Mouse (Mus musculus) hindbrain, embryonic 15.5 days (tissue): Measurements from ENCODE around the gene Atp6v1e1. TPM values are rescaled to one million over a fixed set of nuclear protein-coding genes. Genes with fewer than 3 reads are reported as not detected.
"Not testable (repeated sequence)": the region's sequence is repeated elsewhere in the genome, so short reads cannot be mapped to it uniquely, and the experiment has no call there.

Experiments
- ATAC-seq: fragments of 200-750 bp; cut with Nextera tagmentation; 2 replicates; pipeline ENCODE4 v1.8.0; 2017; ENCODE audit warnings: low read depth, moderate number of reproducible peaks, moderate TSS enrichment; ENCODE audit not compliant: low FRiP score
- H3K27ac ChIP-seq: fragments of 300-500 bp; sonication (generic); replicated peaks from 2 replicates; pipeline ENCODE4 v1.5.1; 2015; ENCODE audit warnings: mild to moderate bottlenecking, inconsistent platforms
- H3K27me3 ChIP-seq: fragments of 300-500 bp; sonication (generic); 2 replicates; pipeline ENCODE4 v1.6.1; 2015; ENCODE audit warnings: control low read depth, inconsistent platforms
- H3K36me3 ChIP-seq: fragments of 300-500 bp; sonication (generic); 2 replicates; pipeline ENCODE4 v1.6.1; 2015; ENCODE audit warnings: control low read depth, inconsistent platforms
- H3K4me1 ChIP-seq: fragments of 300-500 bp; sonication (generic); replicated peaks from 2 replicates; pipeline ENCODE4 v1.6.1; 2015; ENCODE audit warnings: control low read depth, inconsistent platforms
- H3K4me2 ChIP-seq: fragments of 300-500 bp; sonication (generic); 2 replicates; pipeline ENCODE4 v1.6.1; 2015; ENCODE audit warnings: moderate library complexity, mild to moderate bottlenecking, inconsistent platforms
- H3K4me3 ChIP-seq: fragments of 300-500 bp; sonication (generic); 2 replicates; pipeline ENCODE4 v1.5.1; 2015; ENCODE audit warnings: mild to moderate bottlenecking, inconsistent platforms
- H3K9ac ChIP-seq: fragments of 300-500 bp; sonication (generic); 2 replicates; pipeline ENCODE4 v1.6.1; 2015; ENCODE audit warnings: inconsistent platforms
- H3K9me3 ChIP-seq: fragments of 300-500 bp; sonication (generic); 2 replicates; pipeline ENCODE4 v1.6.1; 2016; ENCODE audit warnings: control low read depth, inconsistent platforms
- WGBS: fragments of 180-500 bp; shearing (Covaris S2); methylation state at CpG from one replicate; pipeline ENCODE4 v1.1.7; 2015; 5-methylcytosine and 5-hydroxymethylcytosine counted together
- polyA plus RNA-seq: library from polyadenylated mRNA; unstranded; fragments of >200 nt; fragmentation: Nextera tagmentation; extraction: Ambion mirVana; gene quantifications from 2 replicates; pipeline ENCODE4 v1.2.1, GENCODE M21; 2015

Atp6v1e1 gene
- polyA plus RNA-seq, 1 experiment from 2014 or later, result 286 TPM

DNA sequence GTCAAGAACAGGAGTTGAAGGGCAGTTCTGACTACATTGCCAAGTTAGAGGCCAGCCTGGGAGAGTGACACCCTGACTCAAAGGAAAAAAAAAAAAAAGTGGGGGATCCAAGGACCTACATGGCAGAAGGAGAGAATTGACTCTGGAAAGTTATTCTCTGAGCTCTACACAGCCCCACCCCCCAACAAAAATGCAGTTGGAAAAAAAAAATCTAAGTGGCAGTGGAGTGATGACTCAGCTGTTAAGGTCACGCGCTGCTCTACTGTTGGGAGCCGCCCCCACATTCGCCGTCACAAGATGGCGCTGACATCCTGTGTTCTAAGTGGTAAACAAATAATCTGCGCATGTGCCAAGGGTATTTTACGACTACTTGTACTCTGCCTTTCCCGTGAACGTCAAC is 10.6 kb downstream of the Atp6v1e1 start:
- H3K4me3 ChIP-seq, ATAC-seq, H3K27ac ChIP-seq, H3K27me3 ChIP-seq, H3K9me3 ChIP-seq, H3K4me2 ChIP-seq, H3K4me1 ChIP-seq, H3K9ac ChIP-seq: not testable (repeated sequence)
- 99% methylated on average over 10 of the region's 10 CpGs for WGBS
- H3K36me3 ChIP-seq, result peaks cover 32% of the 10 kb centered on the region

DNA sequence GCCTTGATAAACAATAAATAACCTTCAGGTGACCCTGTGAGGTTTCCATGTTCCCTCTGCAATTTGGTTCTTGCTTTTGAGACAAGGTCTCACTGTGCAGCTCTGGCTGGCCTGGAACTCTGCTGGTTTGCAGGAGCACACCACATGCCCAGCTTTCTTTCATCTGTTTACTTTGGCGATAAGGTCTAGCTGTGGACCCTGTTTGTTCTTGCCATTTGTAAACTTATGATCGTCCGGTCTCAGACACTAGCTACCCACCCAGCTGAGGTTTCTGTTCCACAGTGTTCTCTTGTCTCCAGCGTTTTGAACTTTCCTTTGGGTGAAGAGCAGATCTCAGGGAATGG is 14.9 kb downstream of the Atp6v1e1 start:
- Histone ChIP-seq H3K9ac (no peak overlapping the region), H3K27ac (no peak overlapping the region), H3K36me3 (peaks cover 67% of the 10 kb centered on the region), H3K4me3 (no peak overlapping the region), H3K9me3 (no peaks in the 10 kb centered on the region), H3K4me1 (no peaks in the 10 kb centered on the region), H3K4me2 (no peak overlapping the region), H3K27me3 (no peaks in the 10 kb centered on the region)
- WGBS, result 98% methylated on average over 4 of the region's 4 CpGs
- no peak for ATAC-seq

DNA sequence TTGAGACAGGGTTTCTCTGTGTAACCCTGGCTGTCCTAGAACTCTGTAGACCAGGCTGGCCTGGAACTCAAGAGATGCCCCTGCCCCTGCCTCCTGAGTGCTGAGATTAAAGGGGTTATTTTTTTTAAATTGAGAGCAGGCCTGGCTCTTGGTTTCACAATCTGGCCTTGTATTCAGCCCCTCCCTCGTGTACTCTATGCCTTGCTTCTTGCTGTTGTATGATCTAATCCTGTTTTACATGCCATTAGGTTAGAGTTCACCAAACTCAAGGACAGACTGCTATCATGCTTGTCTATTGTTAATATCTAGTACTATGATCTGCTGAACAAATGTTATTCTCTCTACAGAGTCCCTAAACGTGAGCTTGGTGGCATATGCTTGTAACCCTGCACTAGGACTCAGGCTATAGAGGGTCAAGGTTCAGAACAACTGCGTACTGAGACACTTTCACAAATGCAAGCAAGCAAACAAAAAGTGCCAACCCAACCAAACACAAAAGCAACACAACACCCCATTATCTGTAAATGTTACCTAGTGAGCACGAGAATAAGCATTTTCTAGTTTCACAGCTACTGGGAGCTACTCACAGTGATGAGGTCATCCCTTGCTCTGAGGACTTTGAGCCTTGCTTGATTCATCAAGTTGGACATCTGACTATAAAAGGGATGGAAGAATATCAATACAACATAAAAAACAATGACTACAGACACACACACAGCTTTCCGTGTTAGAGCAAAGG is 15.4 kb downstream of the Atp6v1e1 start:
- H3K36me3 ChIP-seq, result peaks cover 73% of the 10 kb centered on the region
- 86% methylated on average over 5 of the region's 5 CpGs for WGBS

DNA sequence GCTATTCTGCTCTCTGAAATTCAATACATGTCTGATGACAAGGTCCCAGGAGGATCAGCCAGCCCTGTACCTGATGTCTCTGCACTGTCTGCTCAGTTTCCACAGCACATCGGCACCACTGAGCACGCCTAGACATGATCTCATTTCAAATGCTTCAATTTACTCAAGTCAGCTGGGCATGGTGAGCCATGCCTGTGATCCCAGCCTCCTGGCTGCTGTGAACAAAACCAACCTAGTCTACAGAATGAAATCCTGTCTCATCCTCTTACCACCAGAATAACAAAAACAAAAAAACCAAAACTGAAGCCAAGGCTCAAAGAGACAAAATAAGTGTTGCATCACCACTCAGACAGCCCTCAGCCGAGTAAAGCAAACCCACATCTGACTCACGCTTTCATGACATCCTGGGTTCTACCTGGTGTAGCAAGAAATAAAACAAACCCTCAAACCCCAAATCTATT is 23.0 kb downstream of the Atp6v1e1 start:
- no peak for ATAC-seq
- H3K4me1 ChIP-seq, result no peaks in the 10 kb centered on the region
- no peaks in the 10 kb centered on the region for H3K27me3 ChIP-seq
- WGBS, result 91% methylated on average over 4 of the region's 4 CpGs
- H3K36me3 ChIP-seq, result peaks cover 79% of the 10 kb centered on the region
- no peak overlapping the region for H3K4me2 ChIP-seq
- no peak overlapping the region for H3K9ac ChIP-seq
- H3K27ac ChIP-seq, result no peak overlapping the region
- no peaks in the 10 kb centered on the region for H3K9me3 ChIP-seq
- H3K4me3 ChIP-seq, result no peak overlapping the region

More for the DNA sequence above, 15.4 kb downstream of the Atp6v1e1 start:
- no peak overlapping the region for H3K4me2 ChIP-seq
- no peak overlapping the region for H3K27ac ChIP-seq
- no peaks in the 10 kb centered on the region for H3K9me3 ChIP-seq
- no peaks in the 10 kb centered on the region for H3K27me3 ChIP-seq
- H3K9ac ChIP-seq, result no peak overlapping the region
- no peak for ATAC-seq
- H3K4me1 ChIP-seq, result no peaks in the 10 kb centered on the region
- no peak overlapping the region for H3K4me3 ChIP-seq

DNA sequence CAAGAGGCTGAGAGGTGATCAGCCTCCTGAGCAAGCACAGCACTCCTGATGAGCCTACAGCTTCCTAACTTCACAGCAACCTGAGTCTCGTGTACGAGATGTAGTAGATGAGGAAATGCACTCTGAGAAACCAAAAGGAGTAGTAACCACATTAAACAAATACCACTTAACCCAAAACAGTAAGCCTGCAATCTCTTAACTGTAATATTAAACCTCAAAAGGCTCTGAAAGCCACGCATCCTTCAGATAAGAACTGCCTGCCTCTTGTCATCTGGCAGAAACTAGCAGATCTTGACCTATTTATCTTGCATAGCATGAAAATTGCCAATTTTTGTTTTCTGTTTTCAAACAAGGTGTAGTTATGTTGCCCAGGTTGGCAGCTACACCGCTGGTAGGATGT is 23.7 kb downstream of the Atp6v1e1 start:
- Histone ChIP-seq H3K9ac (no peak overlapping the region), H3K9me3 (no peaks in the 10 kb centered on the region), H3K36me3 (peaks cover 79% of the 10 kb centered on the region), H3K4me3 (no peak overlapping the region), H3K4me2 (no peak overlapping the region), H3K27me3 (no peaks in the 10 kb centered on the region), H3K4me1 (no peaks in the 10 kb centered on the region), H3K27ac (no peak overlapping the region)
- no peak for ATAC-seq
- WGBS, result 97% methylated on average over 4 of the region's 4 CpGs

DNA sequence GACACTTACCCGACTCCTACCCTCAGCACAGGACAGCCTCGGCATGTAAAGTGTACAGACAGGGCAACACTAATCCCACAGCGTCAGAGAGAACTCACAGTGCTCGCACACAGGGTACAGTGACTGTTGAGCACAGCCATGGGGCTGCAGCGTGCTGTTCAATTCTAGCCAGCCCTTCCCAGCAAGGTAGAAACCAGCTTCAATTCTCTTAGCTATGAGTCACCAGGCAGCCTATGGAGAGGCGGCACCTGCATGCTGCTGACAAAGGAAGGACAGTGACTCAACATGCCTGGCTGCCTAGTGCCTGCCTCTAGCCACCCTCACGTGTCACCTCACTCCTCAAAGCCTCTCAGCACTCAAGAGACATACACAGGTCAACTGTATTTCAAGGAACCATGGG is 24.6 kb downstream of the Atp6v1e1 start:
- Histone ChIP-seq H3K9me3 (no peaks in the 10 kb centered on the region), H3K9ac (no peak overlapping the region), H3K4me1 (no peaks in the 10 kb centered on the region), H3K27ac (no peak overlapping the region), H3K36me3 (peaks cover 78% of the 10 kb centered on the region), H3K4me2 (no peak overlapping the region), H3K27me3 (no peaks in the 10 kb centered on the region), H3K4me3 (no peak overlapping the region)
- ATAC-seq, result no peak
- WGBS, result 94% methylated on average over 7 of the region's 7 CpGs

DNA sequence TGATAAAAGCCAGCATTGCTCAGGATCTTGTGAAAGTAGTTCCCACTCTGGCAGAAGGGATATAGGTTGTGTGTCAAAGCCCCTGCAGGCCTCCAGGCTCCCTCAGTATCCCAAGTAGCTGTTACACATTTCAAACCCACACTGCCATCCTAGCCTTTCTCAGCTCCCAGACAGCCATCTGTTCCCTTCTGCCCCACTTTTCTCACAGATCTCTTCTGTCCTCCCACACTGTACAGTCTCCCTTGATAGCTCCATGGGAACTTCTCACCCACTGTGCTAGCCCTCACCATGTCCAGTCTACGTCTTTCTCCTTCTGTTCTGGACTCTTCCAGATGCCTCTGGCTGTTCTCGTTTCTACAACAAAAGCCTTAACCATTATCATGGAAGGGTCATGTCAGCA is 26.5 kb downstream of the Atp6v1e1 start:
- no peak overlapping the region for H3K9ac ChIP-seq
- 90% methylated on average over 2 of the region's 2 CpGs for WGBS
- no peaks in the 10 kb centered on the region for H3K9me3 ChIP-seq
- H3K36me3 ChIP-seq, result peaks cover 69% of the 10 kb centered on the region
- ATAC-seq, result no peak
- no peaks in the 10 kb centered on the region for H3K27me3 ChIP-seq
- H3K27ac ChIP-seq, result no peak overlapping the region
- H3K4me1 ChIP-seq, result no peaks in the 10 kb centered on the region
- no peak overlapping the region for H3K4me3 ChIP-seq
- H3K4me2 ChIP-seq, result no peak overlapping the region

DNA sequence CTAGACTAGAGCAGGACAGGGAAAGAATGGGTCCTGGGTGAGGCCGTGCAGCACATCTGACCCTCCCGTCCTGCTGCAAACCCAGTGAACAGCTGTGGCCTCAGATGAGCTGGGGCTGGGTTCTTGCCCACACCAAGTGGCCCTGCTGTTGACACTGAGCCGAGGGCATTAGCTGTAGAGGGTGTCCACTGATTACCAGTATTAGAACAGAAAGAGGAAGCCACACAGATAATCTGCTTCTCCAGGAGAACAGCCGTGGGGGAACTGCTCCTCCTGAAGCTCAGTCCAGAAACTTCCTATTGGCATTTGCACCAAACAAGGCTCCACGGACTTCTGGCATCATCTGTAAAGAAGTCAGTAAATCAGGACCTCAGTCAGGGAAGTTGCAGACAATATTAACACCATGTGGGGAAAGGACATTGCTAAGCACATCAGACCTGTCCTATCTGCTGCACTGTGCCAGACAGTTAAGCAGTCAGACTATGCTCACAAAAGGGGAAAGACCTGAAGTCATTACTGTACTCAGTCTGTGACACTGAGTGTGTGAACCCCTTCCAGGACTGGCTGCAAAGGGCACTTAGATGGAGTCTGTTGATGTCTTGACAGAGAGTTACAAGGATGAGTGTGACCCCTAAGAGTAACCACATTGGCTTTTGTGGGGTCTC is 27.0 kb downstream of the Atp6v1e1 start:
- no peaks in the 10 kb centered on the region for H3K4me1 ChIP-seq
- H3K9ac ChIP-seq, result no peak overlapping the region
- no peaks in the 10 kb centered on the region for H3K9me3 ChIP-seq
- H3K27ac ChIP-seq, result no peak overlapping the region
- ATAC-seq, result no peak
- H3K27me3 ChIP-seq, result no peaks in the 10 kb centered on the region
- H3K4me2 ChIP-seq, result no peak overlapping the region
- peaks cover 65% of the 10 kb centered on the region for H3K36me3 ChIP-seq
- WGBS, result 84% methylated on average over 5 of the region's 5 CpGs
- H3K4me3 ChIP-seq, result no peak overlapping the region

DNA sequence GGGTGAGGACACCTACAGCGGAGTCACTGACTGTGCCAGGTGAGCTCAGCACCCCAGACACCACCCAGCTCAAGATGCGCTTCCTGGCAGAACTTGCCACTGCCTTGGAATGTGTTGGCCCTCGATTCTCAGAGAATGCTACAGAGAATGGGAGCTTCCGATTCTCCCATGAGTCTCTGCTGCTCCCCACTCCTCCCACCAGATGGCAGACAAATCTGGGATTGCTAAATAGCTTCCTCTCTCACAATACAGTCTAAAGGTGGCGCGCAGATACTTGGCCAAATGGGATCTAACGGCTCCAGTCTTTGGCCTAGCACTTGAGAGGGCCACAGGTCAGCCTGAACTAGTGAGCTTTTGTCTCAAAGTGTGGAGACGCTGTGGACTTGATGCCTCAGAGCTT is 29.6 kb downstream of the Atp6v1e1 start:
- Histone ChIP-seq H3K9ac (no peak overlapping the region), H3K4me1 (no peaks in the 10 kb centered on the region), H3K9me3 (no peaks in the 10 kb centered on the region), H3K27ac (no peak overlapping the region), H3K36me3 (peaks cover 44% of the 10 kb centered on the region), H3K4me2 (no peak overlapping the region), H3K27me3 (no peaks in the 10 kb centered on the region), H3K4me3 (no peak overlapping the region)
- ATAC-seq, result no peak
- 86% methylated on average over 8 of the region's 8 CpGs for WGBS

DNA sequence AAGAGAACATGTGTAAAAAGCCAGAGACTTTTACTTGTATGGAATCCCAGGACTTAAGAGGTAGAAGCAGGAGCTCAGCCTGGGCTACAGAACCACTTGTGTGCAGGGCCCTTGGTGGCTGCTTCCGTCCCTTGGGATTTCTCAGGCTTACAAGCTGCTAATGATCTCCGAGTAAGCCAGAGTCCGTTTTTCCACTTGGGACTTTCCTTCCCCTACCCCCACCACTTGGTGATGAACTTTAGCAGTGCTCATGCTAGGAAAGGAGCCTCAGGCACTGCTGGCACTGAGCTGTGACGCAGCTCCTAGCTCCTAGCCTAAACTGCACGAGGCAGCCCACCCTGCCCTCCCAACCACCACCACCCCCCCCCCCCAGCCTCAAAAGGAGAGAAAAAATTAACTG is 31.9 kb downstream of the Atp6v1e1 start:
- H3K4me1 ChIP-seq, result no peaks in the 10 kb centered on the region
- no peak overlapping the region for H3K27ac ChIP-seq
- 61% methylated on average over 5 of the region's 5 CpGs for WGBS
- H3K36me3 ChIP-seq, result peaks cover 33% of the 10 kb centered on the region
- no peaks in the 10 kb centered on the region for H3K27me3 ChIP-seq
- H3K4me3 ChIP-seq, result no peak overlapping the region
- ATAC-seq, result no peak
- no peaks in the 10 kb centered on the region for H3K9me3 ChIP-seq
- no peak overlapping the region for H3K9ac ChIP-seq
- H3K4me2 ChIP-seq, result no peak overlapping the region

DNA sequence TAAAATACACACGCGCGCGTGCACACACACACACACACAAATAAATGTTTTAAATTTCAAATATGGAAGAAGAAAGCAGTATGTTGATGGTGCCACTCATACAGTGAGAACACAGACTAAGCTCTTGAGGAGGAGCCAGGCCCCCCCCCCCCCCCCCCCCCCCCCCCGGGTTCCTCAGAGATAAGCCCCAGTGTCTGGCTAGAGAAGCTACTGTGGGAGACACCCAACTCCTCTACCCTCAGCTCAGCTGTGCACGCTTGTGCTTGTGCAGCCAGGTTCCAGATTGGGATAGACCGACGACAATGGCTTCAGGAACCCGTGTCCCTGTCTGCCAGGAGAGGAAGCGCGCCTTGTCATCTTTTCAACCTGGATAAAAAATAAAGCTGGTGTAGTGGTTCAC is 32.4 kb downstream of the Atp6v1e1 start:
- Histone ChIP-seq H3K4me3 (no peak overlapping the region), H3K4me1 (no peaks in the 10 kb centered on the region), H3K27ac (no peak overlapping the region), H3K36me3 (peaks cover 27% of the 10 kb centered on the region), H3K9me3 (no peaks in the 10 kb centered on the region), H3K9ac (no peak overlapping the region), H3K27me3 (no peaks in the 10 kb centered on the region), H3K4me2 (no peak overlapping the region)
- ATAC-seq, result no peak
- WGBS, result 93% methylated on average over 11 of the region's 11 CpGs

DNA sequence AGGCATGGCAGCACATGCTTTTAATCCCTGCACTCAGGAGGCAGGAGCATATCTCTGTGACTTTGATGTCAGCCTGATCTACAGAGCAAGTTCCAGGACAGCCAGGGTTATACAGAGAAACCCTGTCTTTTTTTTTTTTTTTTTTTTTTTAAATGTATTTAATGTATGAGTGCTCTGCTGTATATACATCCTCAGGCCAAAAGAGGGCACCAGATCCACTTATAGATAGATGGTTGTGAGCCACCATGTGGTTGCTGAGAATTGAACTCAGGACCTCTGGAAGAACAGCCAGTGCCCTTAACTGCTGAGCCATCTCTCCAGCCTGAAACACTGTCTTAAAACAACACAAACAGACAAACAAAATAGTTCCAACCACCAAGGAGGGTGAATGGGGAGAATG is 33.7 kb downstream of the Atp6v1e1 start:
- Histone ChIP-seq H3K27me3 (no peaks in the 10 kb centered on the region), H3K9ac (no peak overlapping the region), H3K9me3 (no peaks in the 10 kb centered on the region), H3K27ac (no peak overlapping the region), H3K36me3 (peaks cover 19% of the 10 kb centered on the region), H3K4me1 (peaks cover 5% of the 10 kb centered on the region; the same call in 1 of the 2 replicates), H3K4me3 (no peak overlapping the region), H3K4me2 (no peak overlapping the region)
- ATAC-seq, result no peak
